ENCODE assay signal across 8 mouse cellular contexts in the genomic region with DNA sequence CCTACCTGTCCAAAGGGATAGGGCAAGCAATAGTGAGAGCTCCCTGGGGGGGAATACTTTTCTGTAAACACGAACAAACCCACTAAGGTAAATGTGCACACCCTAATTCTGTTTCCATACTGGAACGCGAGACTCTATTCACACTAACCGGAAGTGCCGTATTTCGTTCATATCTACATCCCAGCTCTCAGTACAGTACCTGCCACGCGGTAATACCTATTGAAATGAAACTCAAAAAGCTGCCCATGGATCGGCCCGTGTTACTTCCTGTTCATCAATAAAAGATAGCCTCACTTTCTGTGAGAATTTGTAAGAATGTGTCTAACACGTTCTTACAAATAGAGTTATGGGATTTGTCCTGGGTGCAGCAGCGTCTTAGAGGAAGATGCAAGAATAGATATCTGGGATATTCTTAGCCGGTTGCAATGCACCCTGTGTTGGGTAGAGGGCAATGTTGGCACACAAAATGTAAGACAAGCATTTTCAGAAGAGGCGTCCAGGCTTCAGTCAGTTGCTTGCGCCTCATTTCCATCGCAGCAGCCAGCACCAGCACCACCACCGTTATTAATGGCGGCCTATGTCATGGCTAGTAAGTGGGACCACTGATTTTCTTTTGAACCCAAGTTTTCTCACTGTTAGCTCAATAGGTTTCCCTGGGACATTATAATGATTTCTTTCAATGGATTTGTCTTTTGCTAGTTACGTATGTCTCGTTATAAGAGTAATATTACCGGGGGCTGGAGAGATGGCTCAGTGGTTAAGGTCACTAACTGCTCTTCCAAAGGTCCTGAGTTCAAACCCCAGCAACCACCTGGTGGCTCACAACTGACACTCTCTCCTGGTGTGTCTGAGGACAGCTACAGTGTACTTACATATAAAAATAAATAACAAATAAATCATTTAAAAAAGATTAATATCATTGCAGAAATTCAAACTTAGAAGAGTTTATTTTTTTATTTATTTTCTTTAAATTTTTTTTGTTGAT. TPM values are rescaled to one million over a fixed set of nuclear protein-coding genes. Genes with fewer than 3 reads are reported as not detected.
DNase-seq lines count a peak whose midpoint lies in the region; ATAC-seq and TF ChIP-seq lines count a peak whose summit lies in the region.

No protein-coding gene starts in this region.

- H3K36me3 ChIP-seq in forebrain, postnatal 0 days (ENCODE audit: insufficient read depth), result no peaks in the 10 kb centered on the region
- H3K36me3 ChIP-seq in hindbrain, embryonic 16.5 days (ENCODE audit: control insufficient read depth, insufficient read depth, low read length), result no peaks in the 10 kb centered on the region
- H3K36me3 ChIP-seq in midbrain, embryonic 12.5 days, result no peaks in the 10 kb centered on the region
- H3K36me3 ChIP-seq in stomach, embryonic 14.5 days (ENCODE audit: control insufficient read depth, insufficient read depth, low read length), result no peaks in the 10 kb centered on the region

- no peak overlapping the region for H3K9ac ChIP-seq in forebrain, postnatal 0 days
- no peak overlapping the region for H3K9ac ChIP-seq in hindbrain, embryonic 16.5 days (ENCODE audit: low read depth, low read length)
- no peak overlapping the region for H3K9ac ChIP-seq in midbrain, embryonic 12.5 days (replicated peaks)
- H3K9ac ChIP-seq in stomach, embryonic 14.5 days (replicated peaks; ENCODE audit: low read depth, low read length), result no peak overlapping the region

- peak; percentile 93 for TF ChIP-seq CTCF in forebrain, postnatal 0 days (IDR thresholded peaks at IDR 0.05; ENCODE audit: low read depth)

- H3K4me1 ChIP-seq in forebrain, postnatal 0 days (ENCODE audit: insufficient read depth), result no peaks in the 10 kb centered on the region
- no peaks in the 10 kb centered on the region for H3K4me1 ChIP-seq in hindbrain, embryonic 16.5 days (ENCODE audit: control insufficient read depth, insufficient read depth, low read depth, low read length)
- H3K4me1 ChIP-seq in midbrain, embryonic 12.5 days, result no peaks in the 10 kb centered on the region
- H3K4me1 ChIP-seq in stomach, embryonic 14.5 days (ENCODE audit: control insufficient read depth, insufficient read depth, low read length), result no peaks in the 10 kb centered on the region

- intact Hi-C loops in left cerebral cortex, postnatal 14 days (cut with DNase I), result loop anchor here (5.0 to 10.0 kb wide), 4 partner anchors 469 to 1746 kb away; a partner anchor contains a TSS

- peak; percentile 32 to 35 for DNase-seq in urinary bladder, postnatal 36 days (ENCODE audit: low spot score in 2 of 2)
- DNase-seq in urinary bladder, postnatal 4 days (ENCODE audit: low spot score in 2 of 2), result no peak
- peak; percentile 74 to 76 for DNase-seq in cerebellum, adult 18-20 months
- DNase-seq in forebrain, postnatal 0 days, result peak; percentile 92
- peak; percentile 74 to 80 for DNase-seq in left cerebral cortex, postnatal 14 days (ENCODE audit: low spot score in 2 of 2)

- no peak overlapping the region for H3K27ac ChIP-seq in forebrain, postnatal 0 days (ENCODE audit: low read depth, low read length)
- no peak overlapping the region for H3K27ac ChIP-seq in hindbrain, embryonic 16.5 days (ENCODE audit: low read depth, low read length)
- no peak overlapping the region for H3K27ac ChIP-seq in midbrain, embryonic 12.5 days (replicated peaks)
- H3K27ac ChIP-seq in stomach, embryonic 14.5 days (ENCODE audit: low read length), result no peak overlapping the region

- no peaks in the 10 kb centered on the region for H3K27me3 ChIP-seq in forebrain, postnatal 0 days (ENCODE audit: insufficient read depth, low read length)
- H3K27me3 ChIP-seq in hindbrain, embryonic 16.5 days (replicated peaks; ENCODE audit: control insufficient read depth, insufficient read depth, low read length), result no peaks in the 10 kb centered on the region; the same call in 1 of the 2 replicates
- peaks cover 12% of the 10 kb centered on the region; the same call in 1 of the 2 replicates for H3K27me3 ChIP-seq in midbrain, embryonic 12.5 days
- no peaks in the 10 kb centered on the region for H3K27me3 ChIP-seq in stomach, embryonic 14.5 days (ENCODE audit: control insufficient read depth, insufficient read depth, low read length)

- H3K4me2 ChIP-seq in forebrain, postnatal 0 days (ENCODE audit: low read depth), result peak overlapping the region; percentile 24; the same call in 1 of the 2 replicates
- H3K4me2 ChIP-seq in hindbrain, embryonic 16.5 days (ENCODE audit: low read length), result no peak overlapping the region
- no peak overlapping the region for H3K4me2 ChIP-seq in midbrain, embryonic 12.5 days (replicated peaks)
- no peak overlapping the region for H3K4me2 ChIP-seq in stomach, embryonic 14.5 days (replicated peaks; ENCODE audit: low read depth, low read length)

- no peak overlapping the region for H3K4me3 ChIP-seq in forebrain, postnatal 0 days (ENCODE audit: low read depth, low read length)
- no peak overlapping the region for H3K4me3 ChIP-seq in hindbrain, embryonic 16.5 days (ENCODE audit: low read length)
- H3K4me3 ChIP-seq in midbrain, embryonic 12.5 days, result no peak overlapping the region
- H3K4me3 ChIP-seq in stomach, embryonic 14.5 days (ENCODE audit: low read depth, low read length), result no peak overlapping the region

- H3K9me3 ChIP-seq in forebrain, postnatal 0 days (ENCODE audit: low read length), result no peaks in the 10 kb centered on the region
- no peaks in the 10 kb centered on the region for H3K9me3 ChIP-seq in hindbrain, embryonic 16.5 days (ENCODE audit: control insufficient read depth, low read length)
- H3K9me3 ChIP-seq in midbrain, embryonic 12.5 days, result no peaks in the 10 kb centered on the region
- H3K9me3 ChIP-seq in stomach, embryonic 14.5 days (ENCODE audit: control insufficient read depth, low read depth, low read length), result no peaks in the 10 kb centered on the region

- 45% methylated on average over 21 of the region's 21 CpGs for WGBS in forebrain, postnatal 0 days
- 46% methylated on average over 21 of the region's 21 CpGs for WGBS in hindbrain, embryonic 16.5 days
- WGBS in midbrain, embryonic 12.5 days, result 55% methylated on average over 21 of the region's 21 CpGs
- 52% methylated on average over 21 of the region's 21 CpGs for WGBS in stomach, embryonic 14.5 days

- peak; percentile 81 for ATAC-seq in forebrain, postnatal 0 days
- ATAC-seq in hindbrain, embryonic 16.5 days, result peak; percentile 87
- peak; percentile 70 for ATAC-seq in midbrain, embryonic 12.5 days (ENCODE audit: low FRiP score, low read depth)
- ATAC-seq in stomach, embryonic 14.5 days (ENCODE audit: insufficient number of reproducible peaks, insufficient read depth, low FRiP score, low read depth), result peak; percentile 14; the same call in 1 of the 2 replicates

RNA-seq across cellular contexts. Expression of a gene that starts 17.1 kb away (rescaled TPM):
- total RNA-seq in forebrain, postnatal 0 days (2014; rRNA removed), result 30.9 and 32.3 TPM in 2 replicates
- 7.9 and 10.6 TPM in 2 replicates for polyA plus RNA-seq in forebrain, postnatal 0 days (2015; fragmentation: Nextera tagmentation; extraction: Ambion mirVana)
- polyA plus RNA-seq in hindbrain, embryonic 16.5 days (2015; fragmentation: Nextera tagmentation; extraction: Ambion mirVana), result 16.5 and 16.8 TPM in 2 replicates
- total RNA-seq in left cerebral cortex, postnatal 14 days (2021), result 10 to 100 TPM; 27.2 to 29.3 TPM
- 17.9 and 20.0 TPM in 2 replicates for polyA plus RNA-seq in midbrain, embryonic 12.5 days (2016; fragmentation: Nextera tagmentation; extraction: Ambion mirVana)
- polyA plus RNA-seq in stomach, embryonic 14.5 days (2014; fragmentation: Nextera tagmentation; extraction: Ambion mirVana), result 3.3 and 5.1 TPM in 2 replicates

Comparison
In these comparisons a context has a peak if more than half of its experiments do, and no peak if none do; other contexts are left out.
1. DNase-seq: peak in urinary bladder, postnatal 36 days (2 of 2), cerebellum, adult 18-20 months (2 of 2), forebrain, postnatal 0 days (single experiment) and left cerebral cortex, postnatal 14 days (2 of 2); none in urinary bladder, postnatal 4 days (0 of 2).
2. ATAC-seq: peak in every context shown above with its lines; median percentile 87 in hindbrain, embryonic 16.5 days; 81 in forebrain, postnatal 0 days; 70 in midbrain, embryonic 12.5 days; 14 in stomach, embryonic 14.5 days.